In the genomic region with DNA sequence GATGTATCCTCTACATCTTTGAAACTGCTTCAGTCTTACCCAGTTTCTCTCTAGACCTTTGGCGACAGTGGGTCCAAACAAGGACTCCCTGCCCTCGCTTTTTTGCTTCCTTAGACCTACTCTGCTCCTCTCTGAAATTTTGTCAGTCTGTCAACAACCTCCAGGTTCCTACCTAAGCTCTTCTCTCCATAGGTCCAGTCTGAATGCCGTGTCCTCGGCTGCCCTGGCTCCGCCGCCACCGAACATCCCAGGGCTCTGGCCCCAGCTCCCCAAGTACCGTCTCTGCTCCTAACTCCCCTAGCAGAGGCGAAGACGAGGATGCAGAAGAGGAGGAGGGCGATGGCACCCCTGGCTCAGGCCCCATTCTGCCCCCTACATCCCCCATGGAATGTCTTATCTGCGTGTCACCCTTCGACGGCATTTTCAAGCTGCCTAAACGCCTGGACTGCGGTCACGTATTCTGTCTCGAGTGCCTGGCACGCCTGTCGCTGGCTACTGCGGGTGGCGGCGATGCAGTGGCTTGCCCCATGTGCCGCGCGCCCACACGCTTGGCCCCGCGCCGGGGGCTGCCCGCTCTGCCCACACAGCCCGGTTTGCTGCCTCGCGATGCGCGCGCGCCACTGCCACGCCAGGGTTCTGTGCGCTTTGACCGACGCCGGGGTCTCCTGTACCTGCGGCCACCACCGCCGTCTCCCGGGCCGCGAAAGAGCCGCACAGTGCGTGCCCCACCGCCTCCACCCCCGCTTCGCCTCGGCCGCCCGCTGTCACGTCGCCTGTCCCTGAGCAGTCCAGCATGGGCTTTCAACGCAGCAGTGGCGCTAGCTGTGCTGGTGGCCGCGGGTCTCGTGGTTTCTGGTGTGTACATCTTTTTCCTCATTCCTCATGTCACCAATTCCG, we compare ENCODE assay signal across 8 mouse cellular contexts. TPM values are rescaled to one million over a fixed set of nuclear protein-coding genes. Genes with fewer than 3 reads are reported as not detected.
DNase-seq lines count a peak whose midpoint lies in the region; ATAC-seq and TF ChIP-seq lines count a peak whose summit lies in the region.

No protein-coding gene starts in this region.

- no peak for TF ChIP-seq CTCF in ES-Bruce4 (IDR thresholded peaks at IDR 0.05; ENCODE audit: low read depth, low read length)

- H3K27ac ChIP-seq in ES-Bruce4 (ENCODE audit: insufficient read depth, low read length) = no peak overlapping the region
- H3K27ac ChIP-seq in midbrain, embryonic 16.5 days (ENCODE audit: low read length) = no peak overlapping the region

- no peaks in the 10 kb centered on the region for H3K27me3 ChIP-seq in ES-Bruce4 (ENCODE audit: control insufficient read depth, insufficient read depth, low read length, poor library complexity, severe bottlenecking)
- peaks cover 21% of the 10 kb centered on the region for H3K27me3 ChIP-seq in midbrain, embryonic 16.5 days (ENCODE audit: control insufficient read depth, insufficient read depth, low read depth, low read length)

- WGBS in midbrain, embryonic 16.5 days = 4% methylated on average over 65 of the region's 65 CpGs

- intact Hi-C loops in heart, postnatal 14 days (cut with DNase I) = no loop called here

- peak; percentile 47 for DNase-seq in gastrocnemius, postnatal 10 days
- no peak for DNase-seq in gastrocnemius, adult 18-20 months (ENCODE audit: low spot score)
- peak; percentile 50 for DNase-seq in embryo, embryonic 10 days (ENCODE audit: low spot score)
- DNase-seq in heart, postnatal 14 days = peak; percentile 18 to 23
- DNase-seq in liver = peak; percentile 24
- DNase-seq in natural killer cell, adult 2 months (ENCODE audit: low spot score in 2 of 2) = no peak

- peaks cover 41% of the 10 kb centered on the region for H3K36me3 ChIP-seq in ES-Bruce4 (ENCODE audit: control insufficient read depth, insufficient read depth, low read length, poor library complexity, severe bottlenecking)
- H3K36me3 ChIP-seq in midbrain, embryonic 16.5 days (ENCODE audit: control insufficient read depth, insufficient read depth, low read length) = peaks cover 26% of the 10 kb centered on the region

- H3K9me3 ChIP-seq in ES-Bruce4 (replicated peaks; ENCODE audit: control insufficient read depth, insufficient read depth, low read length, poor library complexity, severe bottlenecking) = no peaks in the 10 kb centered on the region
- no peaks in the 10 kb centered on the region for H3K9me3 ChIP-seq in midbrain, embryonic 16.5 days (replicated peaks; ENCODE audit: control insufficient read depth, low read length, poor library complexity, severe bottlenecking)

- ATAC-seq in midbrain, embryonic 16.5 days = peak; percentile 44

- peaks cover 2% of the 10 kb centered on the region for H3K4me1 ChIP-seq in ES-Bruce4 (ENCODE audit: control insufficient read depth, insufficient read depth, low read length)
- peaks cover 9% of the 10 kb centered on the region for H3K4me1 ChIP-seq in midbrain, embryonic 16.5 days (ENCODE audit: control insufficient read depth, insufficient read depth, low read length)

- H3K4me3 ChIP-seq in ES-Bruce4 (ENCODE audit: low read depth, low read length) = peak overlapping the region; percentile 66
- H3K4me3 ChIP-seq in midbrain, embryonic 16.5 days (ENCODE audit: low read depth, low read length) = peak overlapping the region; percentile 26

- no peak for TF ChIP-seq POLR2A in ES-Bruce4 (IDR thresholded peaks at IDR 0.05; ENCODE audit: insufficient read depth, low read length)

- TF ChIP-seq EP300 in ES-Bruce4 (IDR thresholded peaks at IDR 0.05; ENCODE audit: insufficient read depth, low read depth, low read length) = no peak

- H3K9ac ChIP-seq in ES-Bruce4 (ENCODE audit: low read depth, poor library complexity, severe bottlenecking) = peak overlapping the region; percentile 58
- peak overlapping the region; percentile 45 for H3K9ac ChIP-seq in midbrain, embryonic 16.5 days (ENCODE audit: low read depth, low read length)

- H3K4me2 ChIP-seq in midbrain, embryonic 16.5 days (ENCODE audit: low read length) = peak overlapping the region; percentile 51

RNA-seq across cellular contexts. Expression of a gene that starts 0.7 kb away (rescaled TPM):
- total RNA-seq in gastrocnemius, postnatal 10 days (2021) = under 1 TPM; 0.26 to 0.34 TPM
- under 1 TPM; 0.46 to 0.59 TPM for total RNA-seq in gastrocnemius, adult 18-20 months (2021)
- polyA plus RNA-seq in ES-Bruce4 (2011; ENCODE audit: insufficient read depth, insufficient read length, low read depth, missing spikeins) = 0.37 and 0.84 TPM in 2 replicates
- under 1 TPM; 0.22 to 0.29 TPM for total RNA-seq in heart, postnatal 14 days (2021)
- 0.98 and 1.2 TPM in 2 replicates for polyA plus RNA-seq in midbrain, embryonic 16.5 days (2015; fragmentation: Nextera tagmentation; extraction: Ambion mirVana)

RNA-seq across cellular contexts. Expression of a gene that starts 5.9 kb away (rescaled TPM):
- total RNA-seq in gastrocnemius, postnatal 10 days (2021) = 100 to 1,000 TPM; 858 to 886 TPM
- total RNA-seq in gastrocnemius, adult 18-20 months (2021) = 100 to 1,000 TPM; 586 to 589 TPM
- polyA plus RNA-seq in ES-Bruce4 (2011; ENCODE audit: insufficient read depth, insufficient read length, low read depth, missing spikeins) = 1,704 and 1,789 TPM in 2 replicates
- 100 to 1,000 TPM; 536 to 584 TPM for total RNA-seq in heart, postnatal 14 days (2021)
- 512 and 515 TPM in 2 replicates for polyA plus RNA-seq in midbrain, embryonic 16.5 days (2015; fragmentation: Nextera tagmentation; extraction: Ambion mirVana)

RNA-seq across cellular contexts. Expression of a gene that starts 30.3 kb away (rescaled TPM):
- 1 to 10 TPM; 2.9 to 4.5 TPM for total RNA-seq in gastrocnemius, postnatal 10 days (2021)
- total RNA-seq in gastrocnemius, adult 18-20 months (2021) = 1 to 10 TPM; 2.8 to 3.4 TPM
- 10.0 and 10.7 TPM in 2 replicates for polyA plus RNA-seq in ES-Bruce4 (2011; ENCODE audit: insufficient read depth, insufficient read length, low read depth, missing spikeins)
- total RNA-seq in heart, postnatal 14 days (2021) = 1 to 10 TPM; 6.6 to 6.8 TPM
- 11.1 and 11.5 TPM in 2 replicates for polyA plus RNA-seq in midbrain, embryonic 16.5 days (2015; fragmentation: Nextera tagmentation; extraction: Ambion mirVana)

RNA-seq across cellular contexts. Expression of a gene that starts 37.7 kb away (rescaled TPM):
- 1 to 10 TPM; 2.8 to 4.8 TPM for total RNA-seq in gastrocnemius, postnatal 10 days (2021)
- 1 to 10 TPM; 1.4 to 1.5 TPM for total RNA-seq in gastrocnemius, adult 18-20 months (2021)
- 1.5 and 2.3 TPM in 2 replicates for polyA plus RNA-seq in ES-Bruce4 (2011; ENCODE audit: insufficient read depth, insufficient read length, low read depth, missing spikeins)
- total RNA-seq in heart, postnatal 14 days (2021) = 1 to 10 TPM; 4.1 to 4.5 TPM
- 14.5 and 14.9 TPM in 2 replicates for polyA plus RNA-seq in midbrain, embryonic 16.5 days (2015; fragmentation: Nextera tagmentation; extraction: Ambion mirVana)

RNA-seq across cellular contexts. Expression of a gene that starts 47.0 kb away (rescaled TPM):
- total RNA-seq in gastrocnemius, postnatal 10 days (2021) = 1 to 10 TPM; 2.1 to 3.0 TPM
- 1 to 10 TPM; 1.8 to 2.2 TPM for total RNA-seq in gastrocnemius, adult 18-20 months (2021)
- polyA plus RNA-seq in ES-Bruce4 (2011; ENCODE audit: insufficient read depth, insufficient read length, low read depth, missing spikeins) = 1.2 and 1.6 TPM in 2 replicates
- total RNA-seq in heart, postnatal 14 days (2021) = 1 to 10 TPM; 3.9 to 4.0 TPM
- polyA plus RNA-seq in midbrain, embryonic 16.5 days (2015; fragmentation: Nextera tagmentation; extraction: Ambion mirVana) = 8.2 and 8.7 TPM in 2 replicates

Comparison
In these comparisons a context has a peak if more than half of its experiments do, and no peak if none do; other contexts are left out.
1. DNase-seq: peak in gastrocnemius, postnatal 10 days (single experiment), embryo, embryonic 10 days (single experiment), heart, postnatal 14 days (2 of 2) and liver (single experiment); none in gastrocnemius, adult 18-20 months (single experiment) and natural killer cell, adult 2 months (0 of 2).